Mouse (Mus musculus) bone marrow, adult 2 months (tissue): ENCODE data around the gene Dock8. TPM values are rescaled to one million over a fixed set of nuclear protein-coding genes. Genes with fewer than 3 reads are reported as not detected.

Source experiments
- H3K27ac ChIP-seq: fragments of 200-500 bp; 2 replicates; pipeline ENCODE4 v1.5.1; 2012; ENCODE audit warnings: low read depth, mild to moderate bottlenecking, control low read depth, inconsistent platforms, low read length; ENCODE audit not compliant: control insufficient read depth, poor library complexity, insufficient read depth
- H3K4me1 ChIP-seq: fragments of 200-500 bp; 2 replicates; pipeline ENCODE4 v1.6.1; 2011; ENCODE audit warnings: low read length; ENCODE audit not compliant: control insufficient read depth, insufficient read depth
- H3K4me3 ChIP-seq: fragments of 200-500 bp; replicated peaks from 2 replicates; pipeline ENCODE3; 2011; ENCODE audit warnings: mild to moderate bottlenecking, low read depth, low read length, control low read depth; ENCODE audit not compliant: control insufficient read depth
- CTCF ChIP-seq: fragments of 200-500 bp; IDR thresholded peaks from 2 replicates; pipeline ENCODE4 v1.5.1; 2011; ENCODE audit warnings: low read length, control low read depth; ENCODE audit not compliant: control insufficient read depth, insufficient read depth
- POLR2A ChIP-seq: fragments of 200-500 bp; IDR thresholded peaks from 2 replicates; pipeline ENCODE4 v1.6.1; 2011; ENCODE audit warnings: low read depth, mild to moderate bottlenecking, control low read depth, low read length, borderline replicate concordance; ENCODE audit not compliant: control insufficient read depth
- WGBS: fragments of 180-500 bp; shearing (Covaris S2); methylation state at CpG from one replicate; pipeline ENCODE4 v1.1.7; 2018; 5-methylcytosine and 5-hydroxymethylcytosine counted together
- polyA plus RNA-seq: library from polyadenylated mRNA; stranded (reverse); fragments of >200 nt; gene quantifications from 2 replicates; pipeline ENCODE4 v1.2.4, GENCODE M21; 2011; ENCODE audit warnings: low replicate concordance; ENCODE audit not compliant: missing spikeins, insufficient read depth, insufficient read length

Gene Dock8
- polyA plus RNA-seq, 1 experiment: 40.8 TPM

DNA sequence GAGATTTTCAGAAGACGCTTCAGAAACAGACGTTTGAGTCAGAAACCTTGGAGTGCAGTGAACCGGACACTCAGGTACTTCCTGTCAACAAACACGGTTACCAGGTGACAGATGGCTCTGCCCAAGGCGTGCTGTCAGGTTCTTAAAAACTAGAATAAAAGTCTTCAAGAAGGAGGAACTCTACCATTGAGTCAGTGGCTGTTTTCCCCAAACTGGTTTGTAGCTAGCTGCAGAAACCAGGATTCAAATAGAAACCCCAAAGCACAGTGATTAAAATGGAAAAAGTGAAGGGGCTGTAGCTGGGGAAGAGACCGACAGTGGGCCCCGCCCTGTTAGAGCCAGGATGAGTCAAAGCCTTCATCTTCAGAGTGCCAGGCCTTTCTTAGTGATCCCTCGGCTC is 78.8 kb downstream of the Dock8 start:
- peaks cover 3% of the 10 kb centered on the region; the same call in 1 of the 2 replicates for H3K4me1 ChIP-seq
- TF ChIP-seq CTCF (no peak), POLR2A (no peak)
- no peak overlapping the region for H3K4me3 ChIP-seq
- WGBS: 80% methylated on average over 8 of the region's 8 CpGs
- H3K27ac ChIP-seq: no peak overlapping the region

GRCm38 (mm10) chr19:25080166-25080565 is 80.8 kb downstream of the Dock8 start:
- 82% methylated on average over 5 of the region's 5 CpGs for WGBS
- no peaks in the 10 kb centered on the region for H3K4me1 ChIP-seq
- TF ChIP-seq POLR2A (no peak), CTCF (no peak)
- no peak overlapping the region for H3K4me3 ChIP-seq
- no peak overlapping the region for H3K27ac ChIP-seq

GRCm38 (mm10) chr19:25082839-25083238 is 83.5 kb downstream of the Dock8 start:
- WGBS: 89% methylated on average over 2 of the region's 2 CpGs
- H3K27ac ChIP-seq: no peak overlapping the region
- TF ChIP-seq POLR2A (no peak), CTCF (no peak)
- no peaks in the 10 kb centered on the region for H3K4me1 ChIP-seq
- no peak overlapping the region for H3K4me3 ChIP-seq

GRCm38 (mm10) chr19:25087181-25087580 is 87.8 kb downstream of the Dock8 start:
- no peak overlapping the region for H3K4me3 ChIP-seq
- no peak for TF ChIP-seq CTCF
- TF ChIP-seq POLR2A: no peak
- 82% methylated on average over 7 of the region's 7 CpGs for WGBS
- H3K27ac ChIP-seq: no peak overlapping the region
- no peaks in the 10 kb centered on the region for H3K4me1 ChIP-seq

DNA sequence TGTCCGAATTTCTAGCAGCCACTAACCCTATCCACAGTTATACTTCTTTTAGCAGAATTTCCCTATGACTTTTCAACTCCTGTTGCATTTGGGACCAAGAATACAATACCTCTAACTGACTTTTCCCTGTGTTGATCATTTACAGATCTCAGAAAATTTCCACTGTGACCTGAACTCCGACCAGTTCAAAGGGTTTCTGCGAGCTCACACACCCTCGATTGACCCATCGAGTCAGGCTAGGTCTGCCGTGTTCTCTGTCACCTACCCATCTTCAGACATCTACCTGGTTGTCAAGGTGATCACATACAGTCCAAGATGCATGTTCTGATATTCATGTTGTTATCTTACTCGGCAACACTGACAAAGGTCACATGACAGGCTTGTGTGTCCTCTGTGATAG is 90.4 kb downstream of the Dock8 start:
- Histone ChIP-seq H3K27ac (no peak overlapping the region), H3K4me1 (no peaks in the 10 kb centered on the region)
- WGBS: 87% methylated on average over 7 of the region's 7 CpGs

GRCm38 (mm10) chr19:25095135-25095534 is 95.8 kb downstream of the Dock8 start:
- no peaks in the 10 kb centered on the region for H3K4me1 ChIP-seq
- H3K4me3 ChIP-seq: no peak overlapping the region
- 30% methylated on average over 3 of the region's 3 CpGs for WGBS
- TF ChIP-seq CTCF (no peak), POLR2A (no peak)
- no peak overlapping the region for H3K27ac ChIP-seq

More for the DNA sequence above, 90.4 kb downstream of the Dock8 start:
- TF ChIP-seq CTCF: no peak
- TF ChIP-seq POLR2A: no peak
- no peak overlapping the region for H3K4me3 ChIP-seq

DNA sequence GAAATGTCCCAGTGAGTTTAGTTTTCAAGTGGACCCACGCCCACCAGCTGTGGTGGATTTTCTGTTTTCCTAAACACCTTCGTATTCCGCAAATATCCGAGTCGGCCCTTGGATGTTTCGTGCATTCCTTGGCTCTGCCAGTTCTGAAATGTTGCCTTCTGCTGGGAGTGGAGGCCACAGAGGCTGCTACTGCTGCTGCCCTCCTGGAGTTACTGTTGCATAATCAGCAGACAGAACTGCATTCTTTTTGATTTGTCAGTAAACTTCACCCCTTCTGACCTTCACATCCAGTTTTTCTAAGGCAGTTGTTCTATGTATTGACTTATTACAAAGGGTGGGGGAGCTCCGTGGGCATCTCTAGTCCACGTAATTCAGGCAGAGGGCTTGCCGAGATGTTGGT is 97.0 kb downstream of the Dock8 start:
- no peaks in the 10 kb centered on the region for H3K4me1 ChIP-seq
- TF ChIP-seq CTCF (no peak), POLR2A (no peak)
- no peak overlapping the region for H3K27ac ChIP-seq
- H3K4me3 ChIP-seq: no peak overlapping the region
- WGBS: 85% methylated on average over 9 of the region's 9 CpGs

DNA sequence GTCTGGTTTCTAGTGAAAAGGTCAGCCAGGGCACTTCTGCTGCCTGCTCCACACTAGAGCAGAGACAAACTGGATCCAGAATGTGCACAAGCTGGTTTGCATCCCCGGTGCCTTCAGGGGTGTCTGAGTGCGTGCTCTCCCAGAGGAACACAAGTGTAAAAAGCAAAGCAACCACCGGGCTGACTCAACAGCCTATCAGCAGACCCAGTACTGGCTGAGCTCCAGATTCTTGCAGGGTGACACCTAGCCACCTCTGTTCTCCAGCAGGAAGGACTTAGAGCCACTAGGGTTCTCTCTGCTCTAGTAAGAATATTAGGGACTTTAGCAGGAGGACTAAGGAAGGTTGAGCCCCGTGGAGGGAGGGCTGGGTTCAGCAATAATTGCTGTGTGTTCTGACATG is 97.7 kb downstream of the Dock8 start:
- Histone ChIP-seq H3K27ac (no peak overlapping the region), H3K4me3 (no peak overlapping the region), H3K4me1 (no peaks in the 10 kb centered on the region)
- WGBS: 50% methylated on average over 4 of the region's 4 CpGs
- TF ChIP-seq CTCF: no peak
- no peak for TF ChIP-seq POLR2A

DNA sequence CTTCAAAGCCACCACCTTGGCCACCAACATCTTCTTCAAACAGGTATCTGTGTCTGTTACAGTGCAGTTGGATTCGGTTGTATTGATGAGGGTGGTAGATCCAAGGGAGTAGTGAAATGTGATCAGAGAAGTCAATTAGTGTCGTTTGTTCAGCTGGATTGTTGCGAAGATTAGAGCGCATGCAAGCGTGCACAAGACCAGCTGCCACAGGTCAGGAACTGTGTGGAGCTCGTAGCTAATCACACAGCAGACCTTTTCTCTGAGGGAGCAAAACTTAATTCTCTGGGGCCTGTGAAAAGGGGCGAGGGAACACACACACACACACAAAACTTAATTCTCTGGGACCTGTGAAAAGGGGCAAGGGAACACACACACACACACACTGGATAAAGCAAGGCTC is 98.2 kb downstream of the Dock8 start:
- WGBS: 85% methylated on average over 7 of the region's 7 CpGs
- no peak for TF ChIP-seq POLR2A
- no peak for TF ChIP-seq CTCF
- no peak overlapping the region for H3K4me3 ChIP-seq
- H3K4me1 ChIP-seq: no peaks in the 10 kb centered on the region
- H3K27ac ChIP-seq: no peak overlapping the region

GRCm38 (mm10) chr19:25097951-25098350 is 98.6 kb downstream of the Dock8 start:
- H3K4me1 ChIP-seq: no peaks in the 10 kb centered on the region
- H3K4me3 ChIP-seq: no peak overlapping the region
- TF ChIP-seq CTCF (no peak), POLR2A (no peak)
- WGBS: 82% methylated on average over 3 of the region's 3 CpGs
- H3K27ac ChIP-seq: no peak overlapping the region
